Mouse (Mus musculus) kidney, adult 11 months (tissue): ENCODE results near the gene Kcnj3.

ENCODE experiments used
- DNase-seq: peaks from one replicate; pipeline ENCODE4 v3.0.0; 2022

Gene Kcnj3

GRCm38 (mm10) chr2:55517297-55517696 lies 81.5 kb downstream of the Kcnj3 start:
- DNase-seq, result no peak

- DNase-seq, result no peak
Measured at GRCm38 (mm10) chr2:55532738-55533491, 97.1 kb downstream of the Kcnj3 start.

- DNase-seq, result no peak
Measured at GRCm38 (mm10) chr2:55534946-55535345, 99.2 kb downstream of the Kcnj3 start.

- no peak for DNase-seq
Measured at GRCm38 (mm10) chr2:55535482-55535881, 99.7 kb downstream of the Kcnj3 start.

GRCm38 (mm10) chr2:55547612-55548011 lies 111.8 kb downstream of the Kcnj3 start:
- DNase-seq, result no peak

- DNase-seq, result no peak
Measured at GRCm38 (mm10) chr2:55558368-55558985, 122.7 kb downstream of the Kcnj3 start.

GRCm38 (mm10) chr2:55569291-55569690 lies 133.5 kb downstream of the Kcnj3 start:
- no peak for DNase-seq

- DNase-seq, result no peak
Measured at GRCm38 (mm10) chr2:55571425-55571824, 135.7 kb downstream of the Kcnj3 start.

GRCm38 (mm10) chr2:55580286-55580685 lies 144.5 kb downstream of the Kcnj3 start:
- peak; percentile 21 for DNase-seq

GRCm38 (mm10) chr2:55591226-55591988 lies 155.6 kb downstream of the Kcnj3 start:
- no peak for DNase-seq
